Mouse (Mus musculus): ENCODE measurements around the gene Dock9.

GRCm38 (mm10) chr14:121737277-121737676 lies 60.4 kb downstream of the Dock9 start:
- TF ChIP-seq CTCF (IDR thresholded peaks at IDR 0.05; ENCODE audit: low read depth, low read length) (no peak), POLR2A (IDR thresholded peaks at IDR 0.05; ENCODE audit: borderline replicate concordance, low read depth, low read length) (no peak)
